Mouse (Mus musculus) MEL-GATA-1-ER (cell line): Measurements from ENCODE around the gene Triobp.
"Not testable (repeated sequence)": the region's sequence is repeated elsewhere in the genome, so short reads cannot be mapped to it uniquely, and the experiment has no call there.

Source experiments
- DNase-seq: peaks from one replicate; pipeline ENCODE4 v3.0.0-alpha.2; 2012; ENCODE audit warnings: low read depth; ENCODE audit errors: extremely low read depth

Gene Triobp

GRCm38 (mm10) chr15:79029519-79030241, 82.2 kb downstream of the Triobp start:
- DNase-seq = no peak

- peak; percentile 91 for DNase-seq
Observed at GRCm38 (mm10) chr15:79030551-79031435, 83.3 kb downstream of the Triobp start.

DNA sequence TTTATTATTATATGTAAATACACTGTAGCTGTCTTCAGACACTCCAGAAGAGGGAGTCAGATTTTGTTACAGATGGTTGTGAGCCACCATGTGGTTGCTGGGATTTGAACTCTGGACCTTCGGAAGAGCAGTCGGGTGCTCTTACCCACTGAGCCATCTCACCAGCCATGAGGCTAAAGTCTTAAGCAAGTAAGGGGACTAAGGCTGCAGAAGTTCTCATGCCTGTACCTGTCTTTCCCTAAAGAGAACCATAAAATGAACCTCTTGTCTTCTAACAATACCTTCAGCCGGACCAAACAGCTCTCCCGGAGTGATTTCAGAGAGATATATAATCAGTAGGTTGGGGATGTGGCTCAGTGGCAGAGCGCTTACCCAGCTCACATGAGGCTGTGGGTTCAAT, 84.4 kb downstream of the Triobp start:
- DNase-seq = not testable (repeated sequence)

DNA sequence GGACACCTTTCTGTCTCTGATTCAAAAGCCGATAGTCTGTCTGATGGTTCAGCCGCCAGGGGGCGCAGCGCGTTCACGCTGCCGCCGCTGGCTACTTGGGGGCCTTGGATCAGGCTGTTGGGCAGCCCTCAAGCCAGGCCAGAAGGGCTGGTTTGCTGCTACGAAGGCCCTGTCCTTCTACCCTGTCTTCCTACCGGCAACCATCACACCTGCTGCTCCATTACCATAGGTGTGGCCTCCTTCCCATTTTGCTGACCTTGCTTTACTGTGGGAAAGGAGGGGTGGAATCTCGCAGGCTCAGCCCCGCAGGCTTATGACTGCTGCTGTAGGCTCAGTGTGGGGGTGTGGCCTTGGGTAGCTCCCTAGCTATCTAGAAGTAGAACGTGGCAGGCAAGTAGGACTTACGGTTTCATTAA, 90.4 kb downstream of the Triobp start:
- peak; percentile 75 for DNase-seq

- no peak for DNase-seq
Observed at GRCm38 (mm10) chr15:79038331-79038730, 90.8 kb downstream of the Triobp start.

DNA sequence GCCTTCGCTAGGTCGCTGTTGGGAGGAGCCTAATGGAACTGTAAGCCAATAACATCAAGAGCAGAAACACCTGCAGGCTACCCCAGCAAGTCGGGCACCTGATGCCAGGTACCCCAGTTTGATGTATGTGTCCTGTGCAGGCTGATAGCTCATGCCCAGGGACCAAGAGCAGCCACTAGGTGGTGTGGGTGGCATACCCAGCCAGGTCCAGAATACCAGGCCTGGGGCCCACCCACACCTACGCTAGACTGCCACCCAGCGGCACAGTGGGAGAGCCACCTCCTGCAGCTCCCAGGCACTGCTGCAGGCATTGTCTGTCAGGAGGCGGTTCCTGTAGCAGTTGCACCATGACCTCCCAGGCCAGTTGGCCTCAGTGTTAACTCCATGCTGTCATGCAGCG, 91.3 kb downstream of the Triobp start:
- DNase-seq = no peak

- no peak for DNase-seq
Observed at GRCm38 (mm10) chr15:79040501-79041416, 93.2 kb downstream of the Triobp start.

- DNase-seq = no peak
Observed at GRCm38 (mm10) chr15:79041585-79041984, 94.1 kb downstream of the Triobp start, which contains the start of gene Galr3. TSS of gene Galr3 (plus strand) at chr15:79041885.

DNA sequence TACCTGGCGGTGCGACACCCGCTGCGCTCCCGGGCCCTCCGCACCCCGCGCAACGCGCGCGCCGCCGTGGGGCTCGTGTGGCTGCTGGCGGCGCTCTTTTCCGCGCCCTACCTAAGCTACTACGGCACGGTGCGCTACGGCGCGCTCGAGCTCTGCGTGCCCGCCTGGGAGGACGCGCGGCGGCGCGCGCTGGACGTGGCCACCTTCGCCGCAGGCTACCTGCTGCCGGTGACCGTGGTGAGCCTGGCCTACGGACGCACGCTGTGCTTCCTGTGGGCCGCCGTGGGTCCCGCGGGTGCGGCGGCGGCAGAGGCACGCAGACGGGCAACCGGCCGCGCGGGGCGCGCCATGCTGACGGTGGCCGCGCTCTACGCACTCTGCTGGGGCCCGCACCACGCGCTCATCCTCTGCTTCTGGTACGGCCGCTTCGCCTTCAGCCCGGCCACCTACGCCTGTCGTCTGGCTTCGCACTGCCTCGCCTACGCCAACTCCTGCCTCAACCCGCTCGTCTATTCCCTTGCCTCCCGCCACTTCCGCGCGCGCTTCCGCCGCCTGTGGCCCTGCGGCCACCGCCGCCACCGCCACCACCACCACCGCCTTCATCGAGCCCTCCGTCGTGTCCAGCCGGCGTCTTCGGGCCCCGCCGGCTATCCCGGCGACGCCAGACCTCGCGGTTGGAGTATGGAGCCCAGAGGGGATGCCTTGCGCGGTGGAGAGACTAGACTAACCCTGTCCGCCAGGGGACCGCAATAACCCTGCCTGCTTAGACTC, 95.4 kb downstream of the Triobp start:
- DNase-seq = no peak

GRCm38 (mm10) chr15:79044837-79045236, 97.3 kb downstream of the Triobp start:
- DNase-seq = no peak

- no peak for DNase-seq
Observed at GRCm38 (mm10) chr15:79048186-79048585, 100.7 kb downstream of the Triobp start.

DNA sequence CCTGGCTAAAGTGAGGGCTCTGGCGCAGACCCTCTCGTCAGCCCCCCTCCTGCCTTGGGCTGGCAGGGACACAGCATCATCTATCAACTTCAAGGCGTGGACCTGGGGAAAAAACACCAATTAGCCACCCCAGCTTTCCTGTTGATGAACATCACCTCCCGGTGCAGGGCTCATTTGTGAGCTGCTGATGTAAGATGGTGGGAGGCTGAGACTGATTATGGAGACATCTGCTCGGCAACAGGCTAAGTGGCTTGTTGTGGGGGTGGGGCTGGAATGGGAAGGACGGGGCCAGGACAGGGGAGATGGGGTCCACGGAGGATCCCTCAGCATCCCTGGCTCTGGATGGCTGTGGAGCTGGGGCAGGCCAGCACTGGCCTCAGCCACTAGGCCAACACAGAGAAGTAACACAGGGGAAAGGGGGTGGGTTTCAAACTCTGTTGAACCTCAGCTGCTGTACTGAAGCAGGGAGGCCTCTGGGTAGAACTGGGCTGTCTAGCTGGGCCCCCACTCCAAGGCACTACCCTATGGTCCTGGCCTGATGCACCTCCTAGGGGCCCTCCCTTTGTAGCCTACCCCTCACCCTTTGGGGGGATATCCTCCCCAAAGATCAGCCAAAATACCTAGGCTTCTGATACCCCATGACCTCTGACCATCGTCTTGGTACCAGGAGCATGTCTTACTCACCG, 102.8 kb downstream of the Triobp start:
- no peak for DNase-seq

- DNase-seq = no peak
Observed at GRCm38 (mm10) chr15:79050964-79051363, 103.4 kb downstream of the Triobp start.

GRCm38 (mm10) chr15:79051461-79052360, 104.2 kb downstream of the Triobp start:
- no peak for DNase-seq

DNA sequence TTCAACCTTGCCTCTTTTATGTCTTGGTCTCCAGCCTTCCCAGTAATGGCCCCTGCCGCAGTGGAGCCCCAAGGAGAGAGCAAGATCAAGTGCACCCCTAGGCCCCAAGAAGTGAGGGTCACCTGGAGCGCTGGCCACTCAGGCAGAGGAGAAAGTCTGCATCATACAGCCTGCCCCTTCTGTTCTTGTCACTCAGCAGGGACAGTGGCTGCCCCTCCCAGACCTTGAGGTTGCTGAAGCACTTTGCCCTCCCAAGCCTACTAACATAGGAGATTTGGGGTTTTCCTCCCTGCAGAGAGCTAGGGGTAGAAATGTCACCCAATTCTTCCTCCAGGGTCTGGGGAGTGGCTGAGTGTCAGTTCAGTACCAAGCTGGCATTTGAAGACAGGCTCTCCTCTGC, 104.8 kb downstream of the Triobp start:
- no peak for DNase-seq
